Mouse (Mus musculus): ENCODE data around the gene Olfr221. TPM values are rescaled to one million over a fixed set of nuclear protein-coding genes. Genes with fewer than 3 reads are reported as not detected.
A peak's percentile ranks its signal among the peaks of the same experiment; 100 is the strongest.

The Olfr221 gene
- polyA plus RNA-seq, 1 experiment = not detected

DNA sequence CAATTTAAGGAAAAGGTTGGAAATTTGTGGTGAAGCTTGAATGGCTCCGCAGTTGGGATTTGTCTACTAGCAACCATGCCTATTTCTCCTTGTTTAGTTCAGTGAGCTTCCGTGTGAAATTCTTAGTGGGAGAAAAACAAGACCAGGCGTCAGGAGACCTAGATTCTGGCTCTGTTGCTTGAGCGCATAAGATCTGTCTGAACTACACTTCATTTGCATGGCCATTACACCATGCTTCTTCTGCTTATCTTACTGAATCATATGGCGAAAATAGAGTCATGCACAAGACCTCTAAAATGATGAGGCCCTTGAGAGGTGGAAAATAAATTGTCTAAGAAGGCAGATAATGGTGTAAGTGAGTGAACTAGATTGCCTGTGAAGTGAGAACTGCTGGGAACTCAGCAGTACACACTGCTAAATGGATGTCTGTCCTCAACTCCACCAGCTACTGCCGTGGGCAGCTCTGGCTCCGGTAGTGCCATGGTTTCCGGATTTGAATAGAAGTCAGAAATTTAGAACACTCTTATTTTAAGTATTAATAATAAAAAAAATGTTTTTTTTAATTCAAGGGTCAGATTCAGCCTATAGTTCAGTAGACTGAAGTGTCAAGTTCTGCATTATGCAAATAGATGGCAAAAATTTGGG lies 20.6 kb downstream of the Olfr221 start:
- Histone ChIP-seq H3K4me1 (ENCODE audit: control insufficient read depth, insufficient read depth, low read length) (peaks cover 14% of the 10 kb centered on the region), H3K27ac (ENCODE audit: insufficient read depth, low read depth, low read length) (no peak overlapping the region), H3K4me3 (ENCODE audit: insufficient read depth, low read depth, low read length) (no peak overlapping the region)
- no peak for TF ChIP-seq CTCF (IDR thresholded peaks at IDR 0.05; ENCODE audit: insufficient read depth, low read depth, low read length)
- TF ChIP-seq POLR2A (IDR thresholded peaks at IDR 0.05; ENCODE audit: insufficient read depth, low read depth, low read length) = no peak
- WGBS = 88% methylated on average over 8 of the region's 8 CpGs

DNA sequence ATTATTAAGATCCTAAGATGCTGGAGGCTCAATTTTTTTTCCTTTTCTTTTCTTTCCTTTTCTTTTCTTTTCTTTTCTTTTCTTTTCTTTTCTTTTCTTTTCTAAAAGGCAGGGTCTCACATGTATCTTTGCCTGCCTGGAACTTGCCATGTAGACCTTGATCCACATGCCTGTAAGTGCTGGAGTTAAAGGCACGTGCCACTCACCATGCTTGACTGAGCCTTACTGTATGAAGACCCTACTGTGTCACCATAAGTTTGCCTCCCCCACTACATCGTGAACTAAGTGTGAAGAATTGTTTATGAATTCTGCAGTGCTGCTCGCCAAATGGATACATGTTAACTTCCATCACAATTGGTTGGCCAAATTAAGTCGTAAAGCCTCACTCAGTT lies 21.1 kb downstream of the Olfr221 start:
- Histone ChIP-seq H3K4me1 (ENCODE audit: control insufficient read depth, insufficient read depth, low read length) (peaks cover 14% of the 10 kb centered on the region), H3K4me3 (ENCODE audit: insufficient read depth, low read depth, low read length) (no peak overlapping the region), H3K27ac (ENCODE audit: insufficient read depth, low read depth, low read length) (no peak overlapping the region)
- TF ChIP-seq POLR2A (IDR thresholded peaks at IDR 0.05; ENCODE audit: insufficient read depth, low read depth, low read length) (no peak), CTCF (IDR thresholded peaks at IDR 0.05; ENCODE audit: insufficient read depth, low read depth, low read length) (no peak)
- 69% methylated on average over 4 of the region's 4 CpGs for WGBS

DNA sequence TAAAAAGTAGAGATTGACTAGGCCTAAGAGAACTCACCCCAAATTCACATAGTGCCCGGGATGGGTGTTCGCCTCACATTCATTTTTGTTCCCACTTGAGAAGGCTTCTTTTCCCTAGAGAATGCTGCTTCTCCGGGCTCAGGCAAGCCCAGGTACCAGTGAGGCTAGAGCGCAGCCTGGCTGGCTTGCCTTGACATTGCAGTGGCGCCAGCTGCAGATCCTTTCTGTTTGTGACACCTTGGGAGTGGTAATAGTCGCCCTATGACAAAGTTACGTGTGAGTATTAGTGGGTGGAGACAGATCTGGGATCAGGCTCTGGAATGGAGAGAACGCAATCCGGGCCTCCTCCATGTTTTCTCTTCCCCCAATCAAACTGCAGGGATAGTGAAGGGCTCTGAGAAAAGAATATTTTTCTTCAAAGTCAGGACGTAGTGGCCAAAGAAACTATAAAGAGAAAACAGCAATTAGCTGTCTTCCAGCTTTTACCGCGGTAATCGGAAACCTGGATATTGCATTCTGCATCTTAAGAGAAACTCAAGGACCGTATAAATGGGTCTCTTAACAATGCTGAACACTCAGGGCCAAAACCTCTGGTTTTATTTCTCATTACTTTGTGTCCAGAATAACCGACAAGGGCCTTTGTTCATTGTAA lies 21.6 kb downstream of the Olfr221 start, which contains the start of gene Zfp219:
Gene Zfp219 (minus strand): TSS at position 248 of the 652 bp plus-strand sequence.
- TF ChIP-seq POLR2A (IDR thresholded peaks at IDR 0.05; ENCODE audit: insufficient read depth, low read depth, low read length) (no peak), CTCF (IDR thresholded peaks at IDR 0.05; ENCODE audit: insufficient read depth, low read depth, low read length) (peak; percentile 41; the same call in 1 of the 2 replicates)
- WGBS = 2% methylated on average over 15 of the region's 15 CpGs

DNA sequence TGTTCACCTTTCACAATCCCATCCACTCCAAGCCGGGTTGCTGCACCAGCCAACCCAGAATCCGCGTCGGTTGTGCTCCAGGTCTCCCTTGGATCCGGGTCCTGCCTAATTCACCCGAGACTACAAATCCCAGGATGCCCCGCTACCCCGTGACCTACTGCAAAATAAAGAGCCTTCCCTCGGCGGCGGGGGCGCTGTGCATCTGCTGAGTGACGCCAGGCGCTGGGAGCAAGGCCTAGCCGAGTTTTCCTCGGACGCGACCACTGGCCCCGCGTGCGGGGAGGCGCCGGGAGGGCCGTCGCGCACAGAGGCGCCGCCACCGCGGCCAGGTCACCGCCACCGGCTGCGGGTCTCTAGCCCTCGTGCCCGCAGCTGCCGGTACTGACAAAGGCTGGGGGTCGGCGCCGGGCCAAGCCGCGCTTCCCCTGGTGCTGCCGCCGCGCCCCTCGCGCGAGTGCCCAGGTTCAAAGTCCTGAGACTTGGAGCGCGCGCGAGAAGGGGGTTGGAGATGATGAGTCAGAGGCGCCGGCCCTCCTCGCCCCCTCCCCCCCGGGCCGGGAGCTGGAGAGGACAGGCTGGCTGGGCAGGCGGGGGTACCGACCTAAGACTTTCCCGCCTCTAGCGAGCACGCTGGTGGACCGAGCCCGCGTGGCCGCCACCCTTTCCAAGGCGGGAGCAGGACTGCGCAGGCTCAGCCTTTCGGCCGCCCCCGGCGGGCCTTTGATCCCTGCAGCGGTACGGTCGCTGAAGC lies 22.5 kb downstream of the Olfr221 start:
- Histone ChIP-seq H3K4me3 (ENCODE audit: insufficient read depth, low read depth, low read length) (peak overlapping the region; percentile 70), H3K4me1 (ENCODE audit: control insufficient read depth, insufficient read depth, low read length) (peaks cover 16% of the 10 kb centered on the region), H3K27ac (ENCODE audit: insufficient read depth, low read depth, low read length) (peak overlapping the region; percentile 98)
- WGBS = under 1% methylated on average over 74 of the region's 74 CpGs
- TF ChIP-seq CTCF (IDR thresholded peaks at IDR 0.05; ENCODE audit: insufficient read depth, low read depth, low read length) (no peak), POLR2A (IDR thresholded peaks at IDR 0.05; ENCODE audit: insufficient read depth, low read depth, low read length) (peak; percentile 68)

More for the DNA sequence above, 21.6 kb downstream of the Olfr221 start, which contains the start of gene Zfp219:
- H3K4me1 ChIP-seq (ENCODE audit: control insufficient read depth, insufficient read depth, low read length) = peaks cover 14% of the 10 kb centered on the region
- peak within 1 kb of the TSS; percentile 97 for H3K27ac ChIP-seq (ENCODE audit: insufficient read depth, low read depth, low read length)
- peak within 1 kb of the TSS; percentile 70 for H3K4me3 ChIP-seq (ENCODE audit: insufficient read depth, low read depth, low read length)

DNA sequence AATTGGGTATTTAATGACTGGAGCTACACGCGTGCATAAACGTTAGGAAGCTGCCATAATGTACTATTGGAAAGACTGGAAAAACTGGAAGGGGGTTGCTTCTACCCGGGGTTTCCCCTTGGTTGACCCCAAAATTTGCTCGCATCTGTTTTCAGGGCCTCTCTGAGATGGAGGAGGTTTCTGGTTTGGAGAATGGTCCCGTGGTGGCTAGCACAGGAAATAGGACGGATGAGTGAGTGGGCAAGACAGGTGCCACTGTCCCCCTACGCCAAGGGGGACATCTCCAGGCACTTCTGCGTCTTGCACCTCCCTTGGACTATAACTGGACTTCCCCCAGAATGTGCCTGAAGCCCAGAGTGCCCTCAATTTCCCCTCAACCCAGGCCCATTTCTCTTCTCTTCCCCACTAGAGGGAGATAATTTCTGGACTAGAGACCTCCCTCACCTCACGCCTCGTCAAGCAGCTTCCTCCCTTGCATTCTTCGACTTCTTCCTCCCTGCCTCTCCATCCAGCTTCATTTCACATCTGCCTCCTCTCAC lies 23.1 kb downstream of the Olfr221 start:
- peak overlapping the region; percentile 98 for H3K27ac ChIP-seq (ENCODE audit: insufficient read depth, low read depth, low read length)
- TF ChIP-seq POLR2A (IDR thresholded peaks at IDR 0.05; ENCODE audit: insufficient read depth, low read depth, low read length) (no peak), CTCF (IDR thresholded peaks at IDR 0.05; ENCODE audit: insufficient read depth, low read depth, low read length) (peak; percentile 54)
- H3K4me1 ChIP-seq (ENCODE audit: control insufficient read depth, insufficient read depth, low read length) = peaks cover 16% of the 10 kb centered on the region
- H3K4me3 ChIP-seq (ENCODE audit: insufficient read depth, low read depth, low read length) = peak overlapping the region; percentile 70
- 13% methylated on average over 12 of the region's 12 CpGs for WGBS

DNA sequence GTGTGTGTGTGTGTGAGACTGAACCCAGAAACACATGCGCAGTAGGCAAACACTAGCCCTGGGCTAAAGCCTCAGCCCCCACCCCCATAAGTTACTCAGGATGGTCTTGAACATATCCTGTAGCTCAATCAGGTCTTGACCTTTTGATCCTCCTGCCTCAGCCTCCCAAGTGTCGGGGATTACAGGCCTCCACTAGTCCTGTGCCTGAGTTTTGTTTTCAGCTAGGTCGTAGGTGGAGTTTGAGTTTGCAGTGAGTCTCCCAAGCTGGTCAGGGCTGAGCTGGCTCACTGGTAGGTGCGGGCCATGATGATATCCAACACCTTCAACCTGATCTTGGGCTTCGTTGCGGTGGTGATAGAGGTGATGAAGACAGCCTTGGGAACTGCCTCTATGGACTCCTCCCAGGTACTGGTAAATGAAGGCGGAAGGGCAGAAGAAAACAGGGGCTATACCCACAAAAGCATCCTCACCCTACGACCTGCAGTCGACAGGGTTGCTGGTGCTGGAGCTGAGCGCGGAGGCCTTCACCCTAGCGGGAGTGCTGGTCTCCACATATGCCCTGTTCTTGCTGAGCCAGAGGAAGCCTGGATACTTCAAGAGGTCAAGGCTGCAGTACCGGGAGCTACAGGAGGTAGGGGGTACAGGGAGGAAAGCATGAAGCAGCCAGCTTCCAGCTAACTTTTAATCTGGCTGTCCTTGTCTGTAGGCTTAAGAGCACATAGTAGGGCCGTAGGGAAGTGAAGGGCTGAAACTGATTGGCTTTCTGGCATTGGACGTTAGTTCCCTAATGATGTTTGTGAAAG lies 23.8 kb downstream of the Olfr221 start:
- Histone ChIP-seq H3K4me1 (ENCODE audit: control insufficient read depth, insufficient read depth, low read length) (peaks cover 16% of the 10 kb centered on the region), H3K4me3 (ENCODE audit: insufficient read depth, low read depth, low read length) (peak overlapping the region; percentile 5), H3K27ac (ENCODE audit: insufficient read depth, low read depth, low read length) (peak overlapping the region; percentile 98)
- WGBS = 82% methylated on average over 15 of the region's 15 CpGs
- TF ChIP-seq CTCF (IDR thresholded peaks at IDR 0.05; ENCODE audit: insufficient read depth, low read depth, low read length) (no peak), POLR2A (IDR thresholded peaks at IDR 0.05; ENCODE audit: insufficient read depth, low read depth, low read length) (no peak)

DNA sequence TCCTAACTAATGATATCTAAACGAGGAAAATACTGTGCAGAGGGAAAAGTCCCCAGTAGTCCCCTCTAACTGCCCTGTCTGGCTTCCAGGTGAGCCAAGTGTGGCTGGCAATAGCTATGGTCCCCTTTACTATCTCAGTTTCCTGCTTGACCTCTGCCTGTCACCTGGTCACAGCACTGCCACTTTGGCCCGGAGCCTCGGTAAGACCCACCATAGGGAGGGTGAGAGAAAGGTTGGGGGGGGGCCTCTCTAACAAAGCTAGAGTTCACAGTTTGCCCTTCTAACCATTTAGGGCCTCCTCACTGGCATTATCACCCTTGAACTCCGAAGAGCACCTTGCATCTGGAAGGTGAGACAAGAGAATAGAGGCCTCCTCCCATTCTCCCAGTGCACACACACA lies 24.6 kb downstream of the Olfr221 start:
- WGBS = 90% methylated on average over 4 of the region's 4 CpGs
- Histone ChIP-seq H3K4me1 (ENCODE audit: control insufficient read depth, insufficient read depth, low read length) (peaks cover 12% of the 10 kb centered on the region), H3K27ac (ENCODE audit: insufficient read depth, low read depth, low read length) (no peak overlapping the region), H3K4me3 (ENCODE audit: insufficient read depth, low read depth, low read length) (no peak overlapping the region)
- TF ChIP-seq POLR2A (IDR thresholded peaks at IDR 0.05; ENCODE audit: insufficient read depth, low read depth, low read length) (no peak), CTCF (IDR thresholded peaks at IDR 0.05; ENCODE audit: insufficient read depth, low read depth, low read length) (no peak)

Measured in olfactory bulb, adult 2 months (tissue).